Mouse (Mus musculus): ENCODE data around the gene Elavl1.
"Not testable (repeated sequence)": the region's sequence is repeated elsewhere in the genome, so short reads cannot be mapped to it uniquely, and the experiment has no call there.

Gene Elavl1

DNA sequence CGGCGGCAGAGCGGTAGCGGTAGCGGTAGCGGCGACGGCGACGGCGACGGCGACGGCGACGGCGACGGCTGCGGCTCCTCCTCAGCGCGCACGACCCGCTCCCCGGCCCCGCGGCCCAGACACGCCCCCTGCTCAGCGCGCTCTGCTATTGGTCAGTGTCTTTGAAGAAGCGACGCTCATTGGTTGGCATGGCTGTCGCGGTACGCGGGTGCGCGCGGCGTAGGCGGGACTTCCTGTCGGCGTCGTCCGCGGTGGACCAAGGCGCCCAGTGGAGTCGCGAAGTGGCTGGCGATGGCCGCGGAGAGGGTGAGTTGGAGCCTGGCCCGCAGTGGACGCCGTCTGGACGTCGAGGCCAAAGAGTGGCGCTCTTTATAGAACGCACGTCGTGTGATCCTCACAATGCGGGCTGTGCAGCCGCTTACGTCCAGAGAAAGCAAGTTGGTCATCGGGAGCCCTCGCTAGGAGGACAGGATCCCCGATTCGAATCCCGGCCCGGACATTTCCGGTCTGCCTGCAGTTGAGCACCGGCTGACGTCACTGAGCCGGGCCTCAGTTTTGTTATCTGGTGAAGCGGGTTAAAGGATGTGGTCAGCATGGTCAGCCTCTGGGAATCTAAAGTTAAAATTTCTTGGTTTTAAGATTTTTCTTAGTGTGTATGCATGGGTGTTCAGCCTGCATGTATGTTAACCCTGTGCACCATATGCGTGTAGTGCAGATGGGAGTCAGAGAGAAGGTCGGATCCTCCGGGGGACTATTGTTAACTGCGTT, at the start of gene Elavl1, which contains the start of gene Ccl25:
TSS of gene Elavl1 (minus strand) at position 431 of the 768 bp plus-strand sequence.
TSS of gene Ccl25 (plus strand) at position 228 of the 768 bp plus-strand sequence.
- DNase-seq (ENCODE audit: low read depth, low spot score): peak; percentile 96

- no peak for DNase-seq (ENCODE audit: low read depth, low spot score)
These were observed 47.4 kb upstream of the Elavl1 start for GRCm38 (mm10) chr8:4372657-4373056.

DNA sequence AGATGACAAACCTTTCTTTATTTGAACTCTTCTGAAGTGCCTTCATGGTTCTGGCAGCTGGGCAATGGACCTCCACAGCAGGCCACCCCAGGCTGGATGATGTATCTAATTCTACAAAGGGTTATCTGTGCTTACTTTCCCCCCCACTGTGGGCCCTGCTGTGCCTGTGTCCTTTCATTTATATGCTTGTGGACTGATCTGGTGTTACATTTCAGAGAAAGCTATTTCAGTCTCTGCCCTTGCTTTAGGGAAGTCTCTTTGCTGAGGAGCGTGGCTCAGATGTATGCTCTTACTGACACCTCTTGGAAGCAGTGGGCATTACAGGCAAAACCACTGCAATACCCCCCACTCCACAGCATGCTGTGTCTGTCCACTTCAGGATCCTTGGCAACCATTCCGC, 44.9 kb upstream of the Elavl1 start:
- DNase-seq (ENCODE audit: low read depth, low spot score): peak; percentile 86

GRCm38 (mm10) chr8:4368470-4368869, 43.3 kb upstream of the Elavl1 start:
- no peak for DNase-seq (ENCODE audit: low read depth, low spot score)

DNA sequence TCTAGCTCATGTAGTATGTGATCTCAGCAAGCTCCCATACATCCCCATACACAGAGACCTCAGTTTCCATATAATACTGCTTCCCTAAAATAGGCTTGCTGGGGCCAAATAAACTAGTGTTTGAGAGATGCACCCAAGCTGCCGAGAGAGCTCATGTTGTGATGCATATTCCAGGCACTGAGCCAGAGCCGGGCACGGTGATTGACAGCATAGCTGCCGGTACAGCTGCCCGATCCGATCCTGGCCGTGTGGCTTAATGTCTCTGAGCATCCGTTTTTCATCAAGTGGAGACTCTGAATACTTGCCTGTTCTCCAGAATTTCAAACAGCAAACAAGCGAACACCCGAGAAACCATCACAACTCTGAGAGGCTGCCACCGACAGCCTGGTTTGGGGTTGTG, 42.6 kb upstream of the Elavl1 start:
- DNase-seq (ENCODE audit: low read depth, low spot score): peak; percentile 73

GRCm38 (mm10) chr8:4366189-4366588, 41.0 kb upstream of the Elavl1 start:
- DNase-seq (ENCODE audit: low read depth, low spot score): no peak

DNA sequence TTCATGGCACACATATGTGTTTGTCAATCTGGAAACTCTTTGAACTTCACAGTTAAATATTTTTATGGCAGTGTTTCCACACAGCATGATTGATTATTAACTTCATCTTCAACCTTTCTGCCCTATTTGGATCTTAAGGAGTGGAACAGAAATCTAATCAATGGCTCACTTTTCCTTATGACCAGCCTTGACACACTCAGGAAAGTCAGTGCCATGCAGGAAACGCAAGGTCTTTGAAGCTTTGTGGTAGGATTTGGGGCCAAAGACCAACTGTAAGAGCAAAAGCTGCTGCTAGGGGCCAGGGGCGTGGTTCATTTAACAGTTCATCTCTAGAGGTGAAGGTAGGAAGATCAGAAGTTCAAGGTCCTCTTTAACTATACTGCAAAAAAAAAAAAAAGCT, 35.7 kb upstream of the Elavl1 start:
- no peak for DNase-seq (ENCODE audit: low read depth, low spot score)

DNA sequence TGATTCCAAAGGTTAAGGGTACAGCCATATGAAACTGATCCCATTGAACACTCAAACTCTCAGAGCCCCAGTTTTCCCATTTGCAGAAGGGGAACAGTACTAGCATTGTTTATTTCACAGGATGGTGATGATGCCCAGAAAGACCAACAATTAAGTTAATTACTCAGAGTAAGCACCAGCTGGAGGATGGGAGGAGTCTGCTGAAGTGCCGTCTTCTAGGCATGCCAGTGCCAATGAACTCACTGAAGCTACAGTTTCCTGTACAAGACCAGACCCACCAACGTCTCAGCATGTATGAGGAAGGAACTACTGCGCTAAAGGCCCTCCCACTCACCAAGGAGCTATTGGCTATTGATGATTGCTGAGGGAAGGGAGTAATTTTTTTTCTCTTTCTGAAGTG, 34.1 kb upstream of the Elavl1 start:
- no peak for DNase-seq (ENCODE audit: low read depth, low spot score)

- no peak for DNase-seq (ENCODE audit: low read depth, low spot score)
These were observed 30.2 kb upstream of the Elavl1 start for GRCm38 (mm10) chr8:4355455-4355854.

- no peak for DNase-seq (ENCODE audit: low read depth, low spot score)
These were observed 29.3 kb upstream of the Elavl1 start for GRCm38 (mm10) chr8:4354516-4354915.

DNA sequence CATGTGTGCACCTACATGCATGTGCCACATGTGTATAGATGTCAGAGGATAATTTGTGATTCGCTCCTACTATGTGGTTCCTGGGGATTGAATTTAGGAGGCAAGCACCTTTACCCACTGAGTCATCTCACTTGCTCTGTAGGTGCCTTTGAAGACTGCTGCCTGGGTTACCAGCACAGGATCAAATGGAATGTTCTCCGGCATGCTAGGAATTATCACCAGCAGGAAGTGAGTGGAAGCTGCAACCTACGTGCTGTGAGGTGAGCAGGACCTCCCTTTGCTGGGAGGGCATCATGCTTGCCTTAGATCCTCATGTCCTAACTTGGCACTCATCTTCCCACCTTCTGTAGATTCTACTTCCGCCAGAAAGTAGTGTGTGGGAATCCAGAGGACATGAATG, 28.5 kb upstream of the Elavl1 start:
- no peak for DNase-seq (ENCODE audit: low read depth, low spot score)

DNA sequence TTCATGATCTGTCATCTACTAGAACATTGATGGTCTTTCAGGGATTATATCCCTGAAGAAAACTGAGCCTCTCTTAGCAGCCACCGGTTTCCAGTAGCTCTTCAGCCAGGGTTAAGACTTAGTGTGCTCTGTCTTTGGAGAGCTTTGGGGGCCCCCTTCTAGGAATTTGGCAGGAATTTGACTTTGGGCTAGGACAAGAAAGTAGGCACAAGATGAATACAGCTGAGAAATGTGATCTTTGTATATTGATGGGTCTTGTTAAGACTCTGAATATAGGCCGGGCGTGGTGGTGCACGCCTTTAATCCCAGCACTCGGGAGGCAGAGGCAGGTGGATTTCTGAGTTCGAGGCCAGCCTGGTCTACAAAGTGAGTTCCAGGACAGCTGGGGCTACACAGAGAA, 27.3 kb upstream of the Elavl1 start:
- not testable (repeated sequence) for DNase-seq (ENCODE audit: low read depth, low spot score)

DNA sequence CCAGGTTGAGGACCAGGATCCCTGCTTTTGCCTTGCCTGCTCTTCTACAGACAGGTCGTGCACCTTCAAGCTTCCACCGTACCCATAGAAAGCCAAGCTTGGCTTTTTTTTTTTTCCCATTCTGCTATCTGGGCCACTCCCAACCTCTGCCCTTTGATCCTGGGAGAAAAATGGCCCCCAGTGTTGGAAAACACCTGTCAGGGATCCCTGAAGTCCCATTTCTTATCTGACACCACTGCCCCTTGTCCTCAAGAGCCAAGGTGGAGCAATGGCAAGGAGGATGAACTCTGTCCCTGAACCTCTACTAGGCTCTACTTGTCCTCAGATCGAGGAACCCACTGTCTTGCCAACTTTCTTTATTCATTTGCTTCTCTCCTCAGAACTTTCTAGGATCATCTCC, 25.4 kb upstream of the Elavl1 start:
- DNase-seq (ENCODE audit: low read depth, low spot score): no peak

- no peak for DNase-seq (ENCODE audit: low read depth, low spot score)
These were observed 24.1 kb upstream of the Elavl1 start for GRCm38 (mm10) chr8:4349335-4349734.

DNA sequence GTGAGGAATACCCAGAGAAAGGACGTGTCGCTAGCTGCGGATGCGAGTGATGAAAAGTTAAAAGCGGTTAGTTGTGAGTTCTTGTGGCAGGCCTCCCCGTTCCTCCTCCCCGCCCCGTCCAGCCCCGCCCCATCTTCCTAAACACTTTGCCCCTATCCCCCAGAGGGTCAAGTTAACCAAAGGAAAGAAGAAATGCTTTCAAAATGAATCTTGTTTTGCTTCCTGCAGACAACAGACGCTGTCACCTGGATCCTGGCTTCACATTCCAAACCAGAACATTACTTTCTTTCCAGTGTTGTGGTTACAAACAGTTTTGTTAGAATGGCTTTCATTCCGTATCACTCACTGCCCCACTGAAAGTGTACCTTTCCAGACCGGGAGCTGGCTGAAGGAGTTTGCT, 23.1 kb upstream of the Elavl1 start:
- no peak for DNase-seq (ENCODE audit: low read depth, low spot score)

DNA sequence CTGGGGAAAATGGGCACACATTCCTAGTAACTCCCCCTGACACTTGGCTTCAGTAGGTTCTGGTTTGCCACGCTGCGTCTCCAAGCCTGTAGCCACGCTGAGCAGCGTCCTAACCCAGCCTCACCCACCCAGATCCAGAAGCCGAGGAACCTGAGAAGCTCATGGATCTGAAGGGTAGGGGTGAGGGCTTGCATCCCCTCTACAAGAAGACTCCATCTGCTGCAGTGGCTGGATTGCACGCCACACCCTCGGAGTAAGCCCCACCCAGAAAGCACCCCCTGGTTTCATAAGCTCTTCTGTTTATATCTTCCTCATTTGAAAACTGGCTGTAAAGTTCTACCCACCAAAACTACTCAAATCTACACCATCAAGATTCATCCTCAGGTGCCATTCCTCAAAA, 22.4 kb upstream of the Elavl1 start:
- DNase-seq (ENCODE audit: low read depth, low spot score): no peak

DNA sequence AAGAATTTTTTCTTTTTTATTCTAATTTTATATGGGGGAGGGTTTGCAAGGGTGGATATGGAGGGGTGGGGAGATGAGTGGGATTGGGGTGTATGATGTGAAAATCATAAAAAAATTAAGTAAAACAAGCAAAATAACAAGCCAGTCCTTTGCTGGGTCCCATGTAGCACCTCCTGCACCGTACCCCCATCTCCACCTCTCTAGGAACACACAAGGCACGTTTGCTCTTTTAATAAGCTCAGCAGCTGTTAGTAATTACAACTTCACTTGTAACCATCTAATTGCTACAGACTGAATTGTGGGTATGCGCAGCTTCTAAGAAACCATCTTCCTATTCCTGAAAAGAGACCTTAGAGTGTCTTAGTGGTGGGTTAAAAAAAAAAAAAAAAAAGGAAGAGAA, 15.0 kb upstream of the Elavl1 start:
- no peak for DNase-seq (ENCODE audit: low read depth, low spot score)

DNA sequence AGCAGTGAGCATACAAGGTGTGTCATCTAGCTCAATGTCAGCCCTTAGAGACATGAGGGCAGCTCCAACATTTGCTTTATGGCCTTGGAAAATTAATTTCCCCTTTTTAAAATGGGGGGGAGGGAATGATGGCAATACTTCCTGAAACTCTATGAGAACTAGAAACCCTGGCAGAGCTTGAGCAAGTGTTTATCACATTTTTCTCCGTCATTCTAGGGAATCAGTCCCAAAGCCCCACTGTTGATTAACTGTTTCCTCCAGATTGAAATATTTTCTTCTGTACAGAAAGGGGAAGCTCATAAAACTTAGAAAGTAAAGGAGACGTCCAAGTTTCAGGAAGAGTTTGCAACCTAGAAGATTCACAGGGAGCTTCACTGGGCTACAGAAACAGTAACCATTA, 10.5 kb upstream of the Elavl1 start:
- DNase-seq (ENCODE audit: low read depth, low spot score): no peak

GRCm38 (mm10) chr8:4333966-4334365, 8.8 kb upstream of the Elavl1 start:
- DNase-seq (ENCODE audit: low read depth, low spot score): no peak

DNA sequence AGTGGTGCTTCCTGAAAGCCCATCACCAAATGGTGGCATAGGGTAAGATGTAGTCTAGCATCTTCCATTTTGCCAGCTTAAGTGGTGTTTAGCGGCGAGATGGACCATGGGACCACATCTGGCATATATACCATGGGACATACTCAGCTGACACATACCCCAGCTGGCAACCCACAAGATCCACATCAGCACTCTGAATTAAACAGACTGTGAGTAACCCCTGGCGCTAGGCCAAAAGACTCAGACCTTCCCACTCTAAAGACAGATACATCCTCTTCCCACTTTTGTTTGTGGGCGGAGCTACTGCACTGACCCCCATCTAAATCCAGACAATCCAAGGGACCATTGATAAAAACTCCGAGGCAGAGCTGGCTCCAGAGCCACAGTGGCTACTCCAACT, 3.8 kb upstream of the Elavl1 start:
- no peak for DNase-seq (ENCODE audit: low read depth, low spot score)

- no peak for DNase-seq (ENCODE audit: low read depth, low spot score)
These were observed 481 bp upstream of the Elavl1 start for GRCm38 (mm10) chr8:4325751-4326036.

- DNase-seq (ENCODE audit: low read depth, low spot score): peak; percentile 34
These were observed 688 bp downstream of the Elavl1 start for GRCm38 (mm10) chr8:4324525-4324924.

- DNase-seq (ENCODE audit: low read depth, low spot score): no peak
These were observed 1.3 kb downstream of the Elavl1 start for GRCm38 (mm10) chr8:4323917-4324316.

GRCm38 (mm10) chr8:4322470-4322869, 2.7 kb downstream of the Elavl1 start:
- peak; percentile 66 for DNase-seq (ENCODE audit: low read depth, low spot score)
